Mouse (Mus musculus): ENCODE results near the gene Rhbg. TPM values are rescaled to one million over a fixed set of nuclear protein-coding genes. Genes with fewer than 3 reads are reported as not detected.

Gene Rhbg
- polyA plus RNA-seq, 1 experiment: 0.29 TPM

- Histone ChIP-seq H3K27ac (ENCODE audit: insufficient read depth, low read length) (no peak overlapping the region), H3K4me3 (ENCODE audit: extremely low read depth, insufficient read depth, insufficient read length) (no peak overlapping the region), H3K36me3 (ENCODE audit: control insufficient read depth, insufficient read depth, low read length) (no peaks in the 10 kb centered on the region), H3K27me3 (ENCODE audit: control insufficient read depth, insufficient read depth, low read length) (peaks cover 47% of the 10 kb centered on the region), H3K4me1 (ENCODE audit: control insufficient read depth, insufficient read depth, insufficient read length) (peaks cover 8% of the 10 kb centered on the region)
- DNase-seq (ENCODE audit: low read depth in 1 of 2, low spot score in 2 of 2): no peak
- 16% methylated on average over 5 of the region's 5 CpGs for WGBS
- TF ChIP-seq POLR2A (IDR thresholded peaks at IDR 0.05; ENCODE audit: low read depth, low read length) (no peak), CTCF (IDR thresholded peaks at IDR 0.05; ENCODE audit: extremely low read depth, insufficient read depth, insufficient read length, insufficient replicate concordance) (no peak)
Observed at GRCm38 (mm10) chr3:88203456-88203855, 51.1 kb downstream of the Rhbg start.

GRCm38 (mm10) chr3:88202986-88203385 is 51.5 kb downstream of the Rhbg start:
- Histone ChIP-seq H3K27ac (ENCODE audit: insufficient read depth, low read length) (no peak overlapping the region), H3K4me3 (ENCODE audit: extremely low read depth, insufficient read depth, insufficient read length) (no peak overlapping the region), H3K4me1 (ENCODE audit: control insufficient read depth, insufficient read depth, insufficient read length) (peaks cover 8% of the 10 kb centered on the region), H3K36me3 (ENCODE audit: control insufficient read depth, insufficient read depth, low read length) (no peaks in the 10 kb centered on the region), H3K27me3 (ENCODE audit: control insufficient read depth, insufficient read depth, low read length) (peaks cover 46% of the 10 kb centered on the region)
- no peak for TF ChIP-seq POLR2A (IDR thresholded peaks at IDR 0.05; ENCODE audit: low read depth, low read length)
- TF ChIP-seq CTCF (IDR thresholded peaks at IDR 0.05; ENCODE audit: extremely low read depth, insufficient read depth, insufficient read length, insufficient replicate concordance): no peak
- no peak for DNase-seq (ENCODE audit: low read depth in 1 of 2, low spot score in 2 of 2)
- 8% methylated on average over 6 of the region's 6 CpGs for WGBS

- H3K27ac ChIP-seq (ENCODE audit: insufficient read depth, low read length): no peak overlapping the region
- DNase-seq (ENCODE audit: low read depth in 1 of 2, low spot score in 2 of 2): no peak
- 24% methylated on average over 5 of the region's 5 CpGs for WGBS
- TF ChIP-seq POLR2A (IDR thresholded peaks at IDR 0.05; ENCODE audit: low read depth, low read length) (no peak), CTCF (IDR thresholded peaks at IDR 0.05; ENCODE audit: extremely low read depth, insufficient read depth, insufficient read length, insufficient replicate concordance) (no peak)
- no peaks in the 10 kb centered on the region for H3K36me3 ChIP-seq (ENCODE audit: control insufficient read depth, insufficient read depth, low read length)
- peaks cover 41% of the 10 kb centered on the region for H3K27me3 ChIP-seq (ENCODE audit: control insufficient read depth, insufficient read depth, low read length)
- no peak overlapping the region for H3K4me3 ChIP-seq (ENCODE audit: extremely low read depth, insufficient read depth, insufficient read length)
- H3K4me1 ChIP-seq (ENCODE audit: control insufficient read depth, insufficient read depth, insufficient read length): peaks cover 8% of the 10 kb centered on the region
Observed at GRCm38 (mm10) chr3:88201640-88202039, 52.9 kb downstream of the Rhbg start.

- H3K4me3 ChIP-seq (ENCODE audit: extremely low read depth, insufficient read depth, insufficient read length): peak overlapping the region; percentile 17; the same call in 1 of the 2 replicates
- H3K27me3 ChIP-seq (ENCODE audit: control insufficient read depth, insufficient read depth, low read length): peaks cover 41% of the 10 kb centered on the region
- under 1% methylated on average over 37 of the region's 37 CpGs for WGBS
- peaks cover 8% of the 10 kb centered on the region for H3K4me1 ChIP-seq (ENCODE audit: control insufficient read depth, insufficient read depth, insufficient read length)
- no peaks in the 10 kb centered on the region for H3K36me3 ChIP-seq (ENCODE audit: control insufficient read depth, insufficient read depth, low read length)
- H3K27ac ChIP-seq (ENCODE audit: insufficient read depth, low read length): no peak overlapping the region
- DNase-seq (ENCODE audit: low read depth in 1 of 2, low spot score in 2 of 2): no peak
- TF ChIP-seq POLR2A (IDR thresholded peaks at IDR 0.05; ENCODE audit: low read depth, low read length) (no peak), CTCF (IDR thresholded peaks at IDR 0.05; ENCODE audit: extremely low read depth, insufficient read depth, insufficient read length, insufficient replicate concordance) (no peak)
Observed at GRCm38 (mm10) chr3:88200972-88201330, 53.6 kb downstream of the Rhbg start.

- WGBS: 6% methylated on average over 61 of the region's 61 CpGs
- H3K27me3 ChIP-seq (ENCODE audit: control insufficient read depth, insufficient read depth, low read length): peaks cover 38% of the 10 kb centered on the region
- peak overlapping the region; percentile 17; the same call in 1 of the 2 replicates for H3K4me3 ChIP-seq (ENCODE audit: extremely low read depth, insufficient read depth, insufficient read length)
- H3K36me3 ChIP-seq (ENCODE audit: control insufficient read depth, insufficient read depth, low read length): no peaks in the 10 kb centered on the region
- TF ChIP-seq POLR2A (IDR thresholded peaks at IDR 0.05; ENCODE audit: low read depth, low read length) (no peak), CTCF (IDR thresholded peaks at IDR 0.05; ENCODE audit: extremely low read depth, insufficient read depth, insufficient read length, insufficient replicate concordance) (no peak)
- DNase-seq (ENCODE audit: low read depth in 1 of 2, low spot score in 2 of 2): no peak
- H3K4me1 ChIP-seq (ENCODE audit: control insufficient read depth, insufficient read depth, insufficient read length): peaks cover 8% of the 10 kb centered on the region
- no peak overlapping the region for H3K27ac ChIP-seq (ENCODE audit: insufficient read depth, low read length)
Observed at GRCm38 (mm10) chr3:88200161-88200971, 54.1 kb downstream of the Rhbg start.

GRCm38 (mm10) chr3:88199541-88200110 is 54.9 kb downstream of the Rhbg start:
- Histone ChIP-seq H3K27ac (ENCODE audit: insufficient read depth, low read length) (no peak overlapping the region), H3K4me3 (ENCODE audit: extremely low read depth, insufficient read depth, insufficient read length) (no peak overlapping the region), H3K27me3 (ENCODE audit: control insufficient read depth, insufficient read depth, low read length) (peaks cover 37% of the 10 kb centered on the region), H3K36me3 (ENCODE audit: control insufficient read depth, insufficient read depth, low read length) (no peaks in the 10 kb centered on the region), H3K4me1 (ENCODE audit: control insufficient read depth, insufficient read depth, insufficient read length) (peaks cover 8% of the 10 kb centered on the region)
- WGBS: 50% methylated on average over 2 of the region's 2 CpGs
- DNase-seq (ENCODE audit: low read depth in 1 of 2, low spot score in 2 of 2): no peak
- no peak for TF ChIP-seq POLR2A (IDR thresholded peaks at IDR 0.05; ENCODE audit: low read depth, low read length)
- no peak for TF ChIP-seq CTCF (IDR thresholded peaks at IDR 0.05; ENCODE audit: extremely low read depth, insufficient read depth, insufficient read length, insufficient replicate concordance)

Measured in spleen, adult 2 months (tissue).